Mouse (Mus musculus) myocyte (in vitro differentiated cells): ENCODE measurements at regions not wholly inside any gene's neighbourhood (a gene's known extent, or its start where the extent isn't known, plus 50 kb on each side); places are given as distances from the start of the nearest gene placed in this dataset.

ENCODE experiments used
- H3K27me3 ChIP-seq: one replicate; pipeline ENCODE4 v1.6.1; 2011; ENCODE audit not compliant: control insufficient read depth, insufficient read depth, insufficient read length
- H3K36me3 ChIP-seq: one replicate; pipeline ENCODE4 v1.6.1; 2011; ENCODE audit not compliant: control insufficient read depth, insufficient read depth
- H3K4me2 ChIP-seq: one replicate; pipeline ENCODE4 v1.6.1; 2011; ENCODE audit warnings: low read depth, control low read depth
- H3K4me3 ChIP-seq: one replicate; pipeline ENCODE4 v1.5.1; 2011; ENCODE audit warnings: mild to moderate bottlenecking, control low read depth, moderate library complexity
- H3K79me2 ChIP-seq: one replicate; pipeline ENCODE4 v1.6.1; 2011; ENCODE audit not compliant: control insufficient read depth, insufficient read depth
- H3ac ChIP-seq: one replicate; pipeline ENCODE4 v1.6.1; 2011; ENCODE audit not compliant: control insufficient read depth, insufficient read length
- CEBPB ChIP-seq: IDR thresholded peaks from 2 replicates; pipeline ENCODE4 v1.6.1; 2011; ENCODE audit warnings: mild to moderate bottlenecking, moderate library complexity; ENCODE audit not compliant: poor library complexity, insufficient read depth, severe bottlenecking
- E2F4 ChIP-seq: IDR thresholded peaks from one replicate; pipeline ENCODE4 v1.6.1; 2011; ENCODE audit warnings: mild to moderate bottlenecking, control low read depth, moderate library complexity; ENCODE audit not compliant: insufficient read depth
- MAX ChIP-seq: IDR thresholded peaks from one replicate; pipeline ENCODE4 v1.6.1; 2011; ENCODE audit warnings: low read depth, mild to moderate bottlenecking, control low read depth
- MYOD1 ChIP-seq, 3 experiments: IDR thresholded peaks; one replicate each; pipeline ENCODE4 v1.6.1; 2011; ENCODE audit warnings: control low read depth in 2 of 3, low read depth in 2 of 3, mild to moderate bottlenecking in 2 of 3, moderate library complexity in 1 of 3; ENCODE audit not compliant: insufficient read length in 2 of 3, control insufficient read depth in 1 of 3
- MYOG ChIP-seq, 3 experiments: IDR thresholded peaks; one replicate each; pipeline ENCODE4 v1.6.1; 2011; ENCODE audit warnings: control low read depth in 2 of 3, low read depth in 2 of 3, mild to moderate bottlenecking in 2 of 3; ENCODE audit not compliant: insufficient read length in 2 of 3, control insufficient read depth in 1 of 3, insufficient read depth in 1 of 3
- POLR2A ChIP-seq: IDR thresholded peaks from one replicate; pipeline ENCODE4 v1.6.1; 2011; ENCODE audit warnings: low read depth, mild to moderate bottlenecking, control low read depth, moderate library complexity; ENCODE audit not compliant: insufficient read length
- POLR2AphosphoS2 ChIP-seq: IDR thresholded peaks from one replicate; pipeline ENCODE4 v1.6.1; 2011; ENCODE audit warnings: low read depth, control low read depth; ENCODE audit not compliant: insufficient read length
- REST ChIP-seq: IDR thresholded peaks from one replicate; pipeline ENCODE4 v1.6.1; 2011; ENCODE audit warnings: mild to moderate bottlenecking, control low read depth, moderate library complexity; ENCODE audit not compliant: insufficient read depth, insufficient read length
- SRF ChIP-seq: IDR thresholded peaks from one replicate; pipeline ENCODE4 v1.6.1; 2011; ENCODE audit warnings: low read depth; ENCODE audit not compliant: control insufficient read depth, insufficient read length
- TCF12 ChIP-seq: IDR thresholded peaks from one replicate; pipeline ENCODE4 v1.6.1; 2011; ENCODE audit warnings: mild to moderate bottlenecking, control low read depth; ENCODE audit not compliant: poor library complexity, insufficient read depth, severe bottlenecking
- TCF3 ChIP-seq: IDR thresholded peaks from one replicate; pipeline ENCODE4 v1.6.1; 2011; ENCODE audit warnings: low read depth, control low read depth; ENCODE audit not compliant: insufficient read length
- USF1 ChIP-seq: IDR thresholded peaks from one replicate; pipeline ENCODE4 v1.6.1; 2011; ENCODE audit warnings: low read depth, mild to moderate bottlenecking, control low read depth, moderate library complexity

GRCm38 (mm10) chr12:90946528-90946918 is 208.3 kb upstream of the Dio2 start:
- Histone ChIP-seq H3K36me3 (no peaks in the 10 kb centered on the region), H3K79me2 (no peaks in the 10 kb centered on the region), H3K27me3 (no peaks in the 10 kb centered on the region), H3K4me2 (no peak overlapping the region), H3K4me3 (no peak overlapping the region), H3ac (no peak overlapping the region)
- TF ChIP-seq TCF3 = no peak
- TF ChIP-seq SRF = no peak
- TF ChIP-seq MYOG (IDR thresholded peaks at IDR 0.05; ENCODE audit: control insufficient read depth in 1 of 3, insufficient read depth in 1 of 3, insufficient read length in 2 of 3, low read depth in 2 of 3) = no peak
- no peak for TF ChIP-seq REST
- TF ChIP-seq MYOD1 (IDR thresholded peaks at IDR 0.05; ENCODE audit: control insufficient read depth in 1 of 3, insufficient read length in 2 of 3, low read depth in 2 of 3) = no peak
- TF ChIP-seq USF1 = no peak
- no peak for TF ChIP-seq MAX
- TF ChIP-seq TCF12 = no peak
- no peak for TF ChIP-seq POLR2AphosphoS2
- no peak for TF ChIP-seq E2F4
- TF ChIP-seq POLR2A = no peak
- TF ChIP-seq CEBPB = no peak

GRCm38 (mm10) chr12:90945743-90946527 is 207.7 kb upstream of the Dio2 start:
- Histone ChIP-seq H3K4me3 (no peak overlapping the region), H3K36me3 (no peaks in the 10 kb centered on the region), H3K27me3 (no peaks in the 10 kb centered on the region), H3K4me2 (no peak overlapping the region), H3K79me2 (no peaks in the 10 kb centered on the region), H3ac (no peak overlapping the region)
- TF ChIP-seq E2F4 (no peak), POLR2A (no peak), MYOD1 (IDR thresholded peaks at IDR 0.05; ENCODE audit: control insufficient read depth in 1 of 3, insufficient read length in 2 of 3, low read depth in 2 of 3) (peak; percentile 49 to 79 (median 79)), USF1 (no peak), TCF3 (no peak), REST (no peak), MYOG (IDR thresholded peaks at IDR 0.05; ENCODE audit: control insufficient read depth in 1 of 3, insufficient read depth in 1 of 3, insufficient read length in 2 of 3, low read depth in 2 of 3) (peak in 1 of 3 experiments; percentile 31), TCF12 (peak; percentile 14), CEBPB (no peak), MAX (no peak), POLR2AphosphoS2 (no peak), SRF (no peak)

- Histone ChIP-seq H3K27me3 (no peaks in the 10 kb centered on the region), H3K79me2 (no peaks in the 10 kb centered on the region), H3K36me3 (no peaks in the 10 kb centered on the region), H3ac (no peak overlapping the region), H3K4me3 (no peak overlapping the region), H3K4me2 (no peak overlapping the region)
- TF ChIP-seq SRF (no peak), POLR2AphosphoS2 (no peak), CEBPB (no peak), TCF3 (no peak), MYOG (IDR thresholded peaks at IDR 0.05; ENCODE audit: control insufficient read depth in 1 of 3, insufficient read depth in 1 of 3, insufficient read length in 2 of 3, low read depth in 2 of 3) (no peak), MAX (no peak), TCF12 (no peak), USF1 (no peak), REST (no peak), POLR2A (no peak), E2F4 (no peak), MYOD1 (IDR thresholded peaks at IDR 0.05; ENCODE audit: control insufficient read depth in 1 of 3, insufficient read length in 2 of 3, low read depth in 2 of 3) (no peak)
Measured at GRCm38 (mm10) chr12:90932684-90933083, 194.4 kb upstream of the Dio2 start.

GRCm38 (mm10) chr12:90932201-90932600 is 194.0 kb upstream of the Dio2 start:
- no peak for TF ChIP-seq E2F4
- no peak for TF ChIP-seq POLR2A
- TF ChIP-seq TCF3 = no peak
- TF ChIP-seq TCF12 = no peak
- no peak for TF ChIP-seq POLR2AphosphoS2
- TF ChIP-seq MAX = no peak
- TF ChIP-seq REST = no peak
- no peak overlapping the region for H3ac ChIP-seq

More at GRCm38 (mm10) chr12:90932201-90932600, 194.0 kb upstream of the Dio2 start:
- Histone ChIP-seq H3K36me3 (no peaks in the 10 kb centered on the region), H3K79me2 (no peaks in the 10 kb centered on the region), H3K27me3 (no peaks in the 10 kb centered on the region), H3K4me2 (no peak overlapping the region), H3K4me3 (no peak overlapping the region)
